Comparison of ENCODE assay signal across 8 mouse cellular contexts in the genomic region with DNA sequence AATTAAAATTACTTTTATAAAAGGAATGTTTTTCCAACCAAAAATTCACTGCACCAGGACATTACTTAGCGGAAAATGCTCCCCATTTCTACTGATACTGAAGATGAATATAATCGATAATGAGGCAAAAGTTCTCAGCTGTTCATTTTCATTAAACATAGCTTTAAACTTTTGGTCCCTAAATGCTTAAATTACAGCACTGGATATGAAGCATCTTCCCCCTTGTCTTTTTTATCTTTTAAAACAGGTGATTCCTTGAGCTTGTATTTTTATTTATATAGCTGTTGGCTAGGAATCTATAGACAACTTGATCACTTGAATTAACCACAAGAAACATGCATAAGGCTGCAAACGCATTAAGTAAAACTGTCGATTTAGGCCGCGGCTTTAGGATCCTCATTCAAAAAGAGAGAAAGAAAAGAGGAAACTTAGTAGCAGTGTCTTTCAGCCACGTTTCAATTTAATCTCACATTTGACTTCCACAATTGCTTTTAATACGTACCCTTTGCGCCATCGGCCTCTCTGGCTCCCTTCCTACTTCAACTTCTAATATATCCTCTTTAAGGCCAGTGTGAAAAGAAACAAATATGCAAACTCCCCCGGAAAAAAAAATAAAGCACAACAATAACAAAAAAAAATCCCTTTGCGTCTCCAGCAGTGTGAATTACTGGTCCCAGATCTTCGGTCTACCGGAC. TPM values are rescaled to one million over a fixed set of nuclear protein-coding genes. Genes with fewer than 3 reads are reported as not detected.
DNase-seq lines count a peak whose midpoint lies in the region; ATAC-seq lines count a peak whose summit lies in the region.

No protein-coding gene starts in this region.

- peak overlapping the region; percentile 99 for H3K9ac ChIP-seq in midbrain, embryonic 11.5 days (ENCODE audit: low read length)

- H3K4me3 ChIP-seq in heart, embryonic 10.5 days, result peak overlapping the region; percentile 79
- peak overlapping the region; percentile 82 for H3K4me3 ChIP-seq in hindbrain, embryonic 10.5 days
- peak overlapping the region; percentile 66 for H3K4me3 ChIP-seq in midbrain, embryonic 11.5 days (ENCODE audit: low read depth, low read length)

- no peak for DNase-seq in heart, embryonic 10.5 days (ENCODE audit: low spot score)
- DNase-seq in heart, adult 9 months (ENCODE audit: low spot score in 2 of 2), result no peak
- DNase-seq in MEL-GATA-1-ER (ENCODE audit: extremely low read depth, low read depth), result peak; percentile 67
- DNase-seq in hindbrain, embryonic 10.5 days (ENCODE audit: low spot score), result no peak
- DNase-seq in midbrain, embryonic 11.5 days (ENCODE audit: low spot score, missing footprints), result peak; percentile 94
- no peak for DNase-seq in left cerebral cortex, postnatal 10 days (ENCODE audit: extremely low spot score in 1 of 2, low spot score in 2 of 2)
- no peak for DNase-seq in adrenal gland, adult 18-20 months (ENCODE audit: low spot score in 2 of 2)
- DNase-seq in kidney, postnatal 36 days, result no peak

- intact Hi-C loops in left cerebral cortex, postnatal 10 days (cut with DNase I), result loop anchor here (2.0 to 5.0 kb wide), 2 partner anchors 141 to 266 kb away; no protein-coding TSS in a partner anchor

- peak overlapping the region; percentile 100 for H3K27ac ChIP-seq in heart, embryonic 10.5 days
- peak overlapping the region; percentile 100 for H3K27ac ChIP-seq in hindbrain, embryonic 10.5 days
- H3K27ac ChIP-seq in midbrain, embryonic 11.5 days (ENCODE audit: low read depth, low read length), result peak overlapping the region; percentile 98

- H3K4me1 ChIP-seq in heart, embryonic 10.5 days, result peaks cover 20% of the 10 kb centered on the region
- H3K4me1 ChIP-seq in hindbrain, embryonic 10.5 days (replicated peaks), result peaks cover 44% of the 10 kb centered on the region
- H3K4me1 ChIP-seq in midbrain, embryonic 11.5 days (ENCODE audit: control insufficient read depth, insufficient read depth, low read length), result peaks cover 39% of the 10 kb centered on the region

- H3K36me3 ChIP-seq in heart, embryonic 10.5 days, result peaks cover 27% of the 10 kb centered on the region
- H3K36me3 ChIP-seq in hindbrain, embryonic 10.5 days, result peaks cover 31% of the 10 kb centered on the region
- H3K36me3 ChIP-seq in midbrain, embryonic 11.5 days (ENCODE audit: control insufficient read depth, insufficient read depth, low read length), result no peaks in the 10 kb centered on the region

- no peaks in the 10 kb centered on the region for H3K27me3 ChIP-seq in heart, embryonic 10.5 days (ENCODE audit: insufficient read depth, poor library complexity, severe bottlenecking)
- peaks cover 11% of the 10 kb centered on the region for H3K27me3 ChIP-seq in hindbrain, embryonic 10.5 days (ENCODE audit: insufficient read depth, poor library complexity, severe bottlenecking)
- peaks cover 5% of the 10 kb centered on the region; the same call in 1 of the 2 replicates for H3K27me3 ChIP-seq in midbrain, embryonic 11.5 days (ENCODE audit: control insufficient read depth, insufficient read depth, low read length)

- H3K9me3 ChIP-seq in heart, embryonic 10.5 days, result no peaks in the 10 kb centered on the region
- H3K9me3 ChIP-seq in hindbrain, embryonic 10.5 days, result no peaks in the 10 kb centered on the region
- H3K9me3 ChIP-seq in midbrain, embryonic 11.5 days (ENCODE audit: control insufficient read depth, low read length), result no peaks in the 10 kb centered on the region

- no peak for ATAC-seq in midbrain, embryonic 11.5 days (ENCODE audit: low FRiP score)

- peak overlapping the region; percentile 95 for H3K4me2 ChIP-seq in midbrain, embryonic 11.5 days

- WGBS in heart, embryonic 10.5 days, result under 1% methylated on average over 14 of the region's 14 CpGs
- under 1% methylated on average over 14 of the region's 14 CpGs for WGBS in hindbrain, embryonic 10.5 days
- WGBS in midbrain, embryonic 11.5 days, result under 1% methylated on average over 14 of the region's 14 CpGs

RNA-seq across cellular contexts. Expression of gene Meis1, which starts 0.9 kb away (rescaled TPM):
- polyA plus RNA-seq in heart, embryonic 10.5 days (2016; fragmentation: Nextera tagmentation; extraction: Ambion mirVana), result 111 and 139 TPM in 2 replicates
- 92.9 and 123 TPM in 2 replicates for polyA plus RNA-seq in hindbrain, embryonic 10.5 days (2016; fragmentation: Nextera tagmentation; extraction: Ambion mirVana)
- 39.4 and 39.6 TPM in 2 replicates for polyA plus RNA-seq in midbrain, embryonic 11.5 days (2014; fragmentation: Nextera tagmentation; extraction: Ambion mirVana)
- 1 to 10 TPM; 4.0 to 6.9 TPM for total RNA-seq in left cerebral cortex, postnatal 10 days (2021)
- 10 to 100 TPM; 31.2 to 49.4 TPM for total RNA-seq in adrenal gland, adult 18-20 months (2021)

Comparison
In these comparisons a context has a peak if more than half of its experiments do, and no peak if none do; other contexts are left out.
1. DNase-seq: peak in MEL-GATA-1-ER (single experiment) and midbrain, embryonic 11.5 days (single experiment); none in heart, embryonic 10.5 days (single experiment), heart, adult 9 months (0 of 2), hindbrain, embryonic 10.5 days (single experiment), left cerebral cortex, postnatal 10 days (0 of 2), adrenal gland, adult 18-20 months (0 of 2) and kidney, postnatal 36 days (0 of 2).
2. Peak in every context shown above with its lines, with median percentiles within 50 percentile points of each other: H3K27ac ChIP-seq and H3K4me3 ChIP-seq.